Mouse (Mus musculus): Measurements from ENCODE around the gene Numbl.

DNA sequence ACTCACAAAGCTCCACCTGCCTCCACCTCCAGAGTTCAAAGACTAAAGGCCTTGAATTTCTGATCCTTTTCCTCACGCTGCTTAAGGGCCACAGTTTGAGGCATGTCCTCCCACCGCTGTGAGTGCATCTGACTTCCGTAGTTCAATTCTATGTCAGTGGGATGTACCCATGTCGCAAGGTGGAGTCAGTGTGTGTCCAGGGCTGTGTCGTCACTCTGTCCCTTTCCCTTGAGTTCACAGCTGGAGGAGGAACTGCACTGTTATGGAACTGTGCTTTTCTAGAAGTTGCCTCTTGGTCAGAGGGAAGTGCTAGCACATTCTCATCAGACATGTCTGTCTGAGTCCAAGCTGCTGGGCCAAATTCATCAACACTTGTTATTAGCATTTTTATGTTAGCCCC, 19.7 kb upstream of the Numbl start:
- TF ChIP-seq NRF1 (IDR thresholded peaks at IDR 0.05; ENCODE audit: low read depth, low read length) (no peak), EP300 (IDR thresholded peaks at IDR 0.05; ENCODE audit: low read length) (no peak)
